Mouse (Mus musculus) heart, embryonic 14.5 days (tissue): ENCODE results near the gene Olfr239. TPM values are rescaled to one million over a fixed set of nuclear protein-coding genes. Genes with fewer than 3 reads are reported as not detected.
"Not testable (repeated sequence)": the region's sequence is repeated elsewhere in the genome, so short reads cannot be mapped to it uniquely, and the experiment has no call there.

Source experiments
- ATAC-seq: fragments of 200-750 bp; cut with Nextera tagmentation; 2 replicates; pipeline ENCODE4 v1.8.0; 2017; ENCODE audit warnings: low read depth, moderate TSS enrichment; ENCODE audit not compliant: insufficient number of reproducible peaks, insufficient read depth, low FRiP score
- H3K27ac ChIP-seq, 2 experiments: fragments of 200-500 bp in 1 of 2; fragments of 300-500 bp in 1 of 2; sonication (generic) in 1 of 2; replicated peaks in 1 of 2; 2 replicates each; pipeline ENCODE4 v1.5.1; 2012 to 2014; ENCODE audit warnings: low read depth in 2 of 2, low read length in 2 of 2, control low read depth in 1 of 2, mild to moderate bottlenecking in 1 of 2, mixed read lengths in 1 of 2; ENCODE audit not compliant: control insufficient read depth in 1 of 2, insufficient read depth in 1 of 2
- H3K27me3 ChIP-seq: fragments of 300-500 bp; sonication (generic); 2 replicates; pipeline ENCODE4 v1.6.1; 2014; ENCODE audit warnings: mild to moderate bottlenecking, low read length, control low read depth; ENCODE audit not compliant: control insufficient read depth, insufficient read depth
- H3K36me3 ChIP-seq: fragments of 300-500 bp; sonication (generic); 2 replicates; pipeline ENCODE4 v1.6.1; 2014; ENCODE audit warnings: mild to moderate bottlenecking, control low read depth, low read length, mixed read lengths; ENCODE audit not compliant: control insufficient read depth, insufficient read depth
- H3K4me1 ChIP-seq, 2 experiments: fragments of 200-500 bp in 1 of 2; fragments of 300-500 bp in 1 of 2; sonication (generic) in 1 of 2; 2 replicates each; pipeline ENCODE4 v1.6.1; 2012 to 2014; ENCODE audit warnings: low read length in 2 of 2, control low read depth in 1 of 2, mixed read lengths in 1 of 2; ENCODE audit not compliant: control insufficient read depth in 2 of 2, insufficient read depth in 2 of 2
- H3K4me2 ChIP-seq: fragments of 300-500 bp; sonication (generic); 2 replicates; pipeline ENCODE4 v1.6.1; 2014; ENCODE audit warnings: mild to moderate bottlenecking, low read length
- H3K4me3 ChIP-seq, 2 experiments: fragments of 200-500 bp in 1 of 2; fragments of 300-500 bp in 1 of 2; sonication (generic) in 1 of 2; 2 replicates each; pipeline ENCODE4 v1.5.1; 2012 to 2014; ENCODE audit warnings: low read length in 2 of 2, mild to moderate bottlenecking in 2 of 2, control low read depth in 1 of 2, low read depth in 1 of 2, moderate library complexity in 1 of 2; ENCODE audit not compliant: control insufficient read depth in 1 of 2, insufficient read depth in 1 of 2
- H3K9ac ChIP-seq: fragments of 300-500 bp; sonication (generic); 2 replicates; pipeline ENCODE4 v1.6.1; 2014; ENCODE audit warnings: mild to moderate bottlenecking, low read length
- H3K9me3 ChIP-seq: fragments of 300-500 bp; sonication (generic); 2 replicates; pipeline ENCODE4 v1.6.1; 2016; ENCODE audit warnings: low read length, control low read depth; ENCODE audit not compliant: control insufficient read depth
- WGBS: fragments of 180-500 bp; shearing (Covaris S2); extraction: QIAGEN DNeasy Blood & Tissue Kit; methylation state at CpG from one replicate; pipeline ENCODE4 v1.1.7; 2014; 5-methylcytosine and 5-hydroxymethylcytosine counted together
- polyA plus RNA-seq: library from polyadenylated mRNA; unstranded; fragments of >200 nt; fragmentation: Nextera tagmentation; extraction: Ambion mirVana; gene quantifications from 2 replicates; pipeline ENCODE4 v1.2.1, GENCODE M21; 2014

The Olfr239 gene
- polyA plus RNA-seq = not detected in 2 replicates

GRCm38 (mm10) chr17:33191002-33191401 lies at the start of gene Olfr239:
TSS of gene Olfr239 (plus strand) at chr17:33191302.
- H3K27me3 ChIP-seq, H3K4me1 ChIP-seq, H3K36me3 ChIP-seq, H3K4me2 ChIP-seq, ATAC-seq, H3K27ac ChIP-seq, H3K4me3 ChIP-seq, H3K9ac ChIP-seq, H3K9me3 ChIP-seq: not testable (repeated sequence)
- WGBS = no CpG with 5 or more reads among the region's 2 CpGs

GRCm38 (mm10) chr17:33168147-33168546 lies 23.0 kb upstream of the Olfr239 start, which contains the start of gene Olfr55:
TSS of gene Olfr55 (plus strand) at chr17:33168447.
- WGBS = 60% methylated on average over 1 of the region's 1 CpGs
- H3K4me1 ChIP-seq, H3K4me2 ChIP-seq, H3K27ac ChIP-seq, H3K27me3 ChIP-seq, H3K9ac ChIP-seq, H3K4me3 ChIP-seq, ATAC-seq, H3K36me3 ChIP-seq, H3K9me3 ChIP-seq: not testable (repeated sequence)

- WGBS = 57% methylated on average over 2 of the region's 2 CpGs
- Histone ChIP-seq H3K4me3 (no peak within 1 kb of the TSS), H3K4me1 (no peaks in the 10 kb centered on the region), H3K9me3 (peaks cover 6% of the 10 kb centered on the region; the same call in 1 of the 2 replicates), H3K27me3 (no peaks in the 10 kb centered on the region), H3K36me3 (no peaks in the 10 kb centered on the region), H3K4me2 (no peak within 1 kb of the TSS), H3K27ac (no peak within 1 kb of the TSS), H3K9ac (no peak within 1 kb of the TSS)
- no peak for ATAC-seq
Measured at GRCm38 (mm10) chr17:33221590-33221989, 30.5 kb downstream of the Olfr239 start, which contains the start of gene Olfr1564. TSS of gene Olfr1564 (minus strand) at chr17:33221690.

GRCm38 (mm10) chr17:33236646-33237045 lies 45.5 kb downstream of the Olfr239 start:
- ATAC-seq, H3K4me3 ChIP-seq, H3K9me3 ChIP-seq, H3K27me3 ChIP-seq, H3K4me1 ChIP-seq, H3K27ac ChIP-seq, H3K4me2 ChIP-seq, H3K9ac ChIP-seq: not testable (repeated sequence)
- 90% methylated on average over 1 of the region's 1 CpGs for WGBS
- H3K36me3 ChIP-seq = peaks cover 15% of the 10 kb centered on the region

Other genes with a start within 250 kb of the Olfr239 start
- gene Cyp4f13, start 243.9 kb upstream of the Olfr239 start, polyA plus RNA-seq = 11.4 and 11.8 TPM in 2 replicates
- 5.0 and 5.4 TPM in 2 replicates for gene Zfp472, start 225.5 kb upstream of the Olfr239 start, polyA plus RNA-seq
- gene Zfp952, start 198.2 kb upstream of the Olfr239 start, polyA plus RNA-seq = 9.5 TPM in 2 replicates
- gene Zfp763, start 157.9 kb upstream of the Olfr239 start, polyA plus RNA-seq = 5.5 and 6.6 TPM in 2 replicates
- gene 4921501E09Rik, start 123.2 kb upstream of the Olfr239 start, polyA plus RNA-seq = not detected in 2 replicates
- 3.9 and 7.2 TPM in 2 replicates for gene Zfp563, start 102.0 kb upstream of the Olfr239 start, polyA plus RNA-seq
- gene Morc2b, start 51.6 kb upstream of the Olfr239 start, polyA plus RNA-seq = 0.12 TPM in 1 of 2 replicates, not detected in the other
- gene Olfr55, start 22.9 kb upstream of the Olfr239 start, polyA plus RNA-seq = 0.04 TPM in 1 of 2 replicates, not detected in the other
- not detected in 2 replicates for gene Olfr1564, start 30.4 kb downstream of the Olfr239 start, polyA plus RNA-seq
- gene Zfp955a, start 63.8 kb downstream of the Olfr239 start, polyA plus RNA-seq = 14.4 and 14.7 TPM in 2 replicates
- gene Olfr63, start 73.4 kb downstream of the Olfr239 start, polyA plus RNA-seq = not detected in 2 replicates
- 6.9 and 7.4 TPM in 2 replicates for gene Zfp955b, start 98.2 kb downstream of the Olfr239 start, polyA plus RNA-seq
- 6.8 and 9.0 TPM in 2 replicates for gene Zfp81, start 167.6 kb downstream of the Olfr239 start, polyA plus RNA-seq
- 7.3 and 7.8 TPM in 2 replicates for gene Zfp101, start 203.3 kb downstream of the Olfr239 start, polyA plus RNA-seq
- gene Actl9, start 241.6 kb downstream of the Olfr239 start, polyA plus RNA-seq = not detected in 2 replicates